Mouse (Mus musculus): ENCODE measurements around the gene Otol1. TPM values are rescaled to one million over a fixed set of nuclear protein-coding genes. Genes with fewer than 3 reads are reported as not detected.

Gene Otol1
- polyA plus RNA-seq, 1 experiment: not detected

DNA sequence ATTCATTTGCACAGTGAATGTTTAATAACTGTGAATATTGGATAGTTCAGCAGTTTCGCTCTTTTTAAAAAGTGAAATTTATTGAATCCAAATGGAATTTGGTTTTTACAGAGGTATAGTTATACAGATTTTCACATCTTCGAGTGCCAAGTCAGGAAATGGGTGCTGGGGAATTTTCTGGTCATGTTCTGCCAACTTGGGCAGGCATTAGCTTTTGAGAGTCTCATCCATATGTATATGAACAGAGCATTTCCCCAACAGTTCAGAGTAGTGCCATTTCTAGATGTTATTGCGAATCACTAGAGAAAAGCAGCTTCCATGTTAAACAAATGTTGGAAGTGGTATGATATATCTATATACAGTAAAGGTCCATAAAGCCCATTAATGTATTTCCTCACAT lies 21.8 kb downstream of the Otol1 start:
- H3K79me2 ChIP-seq (ENCODE audit: control insufficient read depth, insufficient read depth): no peaks in the 10 kb centered on the region
- H3K4me3 ChIP-seq (ENCODE audit: insufficient read depth, poor library complexity, severe bottlenecking): no peak overlapping the region
- H3ac ChIP-seq (ENCODE audit: control insufficient read depth, insufficient read length, low read depth): no peak overlapping the region
- no peaks in the 10 kb centered on the region for H3K36me3 ChIP-seq (ENCODE audit: control insufficient read depth, insufficient read depth)
- no peak for TF ChIP-seq MYOG (IDR thresholded peaks at IDR 0.05; ENCODE audit: control insufficient read depth, extremely low read depth, insufficient read length)
- TF ChIP-seq USF1 (IDR thresholded peaks at IDR 0.05; ENCODE audit: low read depth): no peak
- TF ChIP-seq CEBPB (IDR thresholded peaks at IDR 0.05; ENCODE audit: low read depth): no peak
- no peak for TF ChIP-seq MYOD1 (IDR thresholded peaks at IDR 0.05; ENCODE audit: control insufficient read depth, insufficient read length, low read depth)
- TF ChIP-seq FOSL1 (IDR thresholded peaks at IDR 0.05; ENCODE audit: insufficient read depth, low read length, poor library complexity, severe bottlenecking): no peak
- no peak for TF ChIP-seq MAX (IDR thresholded peaks at IDR 0.05)
- no peak for TF ChIP-seq CTCF (IDR thresholded peaks at IDR 0.05; ENCODE audit: control insufficient read depth, insufficient read depth, insufficient read length)
- no peaks in the 10 kb centered on the region for H3K27me3 ChIP-seq (ENCODE audit: control insufficient read depth, insufficient read depth, insufficient read length)
- H3K79me3 ChIP-seq (ENCODE audit: low read depth): no peaks in the 10 kb centered on the region

DNA sequence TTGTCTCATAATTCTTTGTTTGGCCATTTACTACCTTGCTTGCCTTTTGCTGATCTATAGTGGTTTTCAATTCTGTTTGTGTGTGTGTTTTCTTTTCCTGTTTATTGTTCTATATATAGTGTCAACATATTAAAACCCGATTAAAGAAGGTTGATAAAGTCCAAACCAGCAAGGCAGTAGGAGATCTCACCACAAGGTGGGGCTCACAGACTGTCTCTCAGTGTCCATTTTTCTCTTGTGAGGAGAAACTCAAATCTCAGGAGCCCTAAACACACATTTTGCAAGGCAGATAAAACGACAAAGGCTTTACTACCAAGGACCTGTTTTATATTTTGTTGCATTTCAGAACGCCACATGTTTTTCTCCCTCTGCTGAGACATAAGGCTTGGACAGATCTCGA lies 28.2 kb downstream of the Otol1 start:
- Histone ChIP-seq H3K36me3 (ENCODE audit: control insufficient read depth, insufficient read depth) (no peaks in the 10 kb centered on the region), H3K79me2 (ENCODE audit: control insufficient read depth, insufficient read depth) (no peaks in the 10 kb centered on the region), H3K79me3 (ENCODE audit: low read depth) (no peaks in the 10 kb centered on the region), H3ac (ENCODE audit: control insufficient read depth, insufficient read length, low read depth) (no peak overlapping the region), H3K4me3 (ENCODE audit: insufficient read depth, poor library complexity, severe bottlenecking) (no peak overlapping the region), H3K27me3 (ENCODE audit: control insufficient read depth, insufficient read depth, insufficient read length) (no peaks in the 10 kb centered on the region)
- TF ChIP-seq MYOD1 (IDR thresholded peaks at IDR 0.05; ENCODE audit: control insufficient read depth, insufficient read length, low read depth) (no peak), CTCF (IDR thresholded peaks at IDR 0.05; ENCODE audit: control insufficient read depth, insufficient read depth, insufficient read length) (no peak), FOSL1 (IDR thresholded peaks at IDR 0.05; ENCODE audit: insufficient read depth, low read length, poor library complexity, severe bottlenecking) (no peak), USF1 (IDR thresholded peaks at IDR 0.05; ENCODE audit: low read depth) (no peak), MYOG (IDR thresholded peaks at IDR 0.05; ENCODE audit: control insufficient read depth, extremely low read depth, insufficient read length) (no peak), MAX (IDR thresholded peaks at IDR 0.05) (no peak), CEBPB (IDR thresholded peaks at IDR 0.05; ENCODE audit: low read depth) (no peak)

Other genes starting within 250 kb of the Otol1 start
- not detected for gene Sptssb, start 147.7 kb upstream of the Otol1 start, polyA plus RNA-seq (2012; fragmentation: generic; extraction: Trizol)